Mouse (Mus musculus) lung, postnatal 4 days (tissue): ENCODE results near the gene Gimap4.
A peak's percentile ranks its signal among the peaks of the same experiment; 100 is the strongest.

Experiments used
- DNase-seq, 2 experiments: peaks; one replicate each; pipeline ENCODE4 v3.0.0; 2021

Gene Gimap4

GRCm38 (mm10) chr6:48684319-48684718, at the start of gene Gimap4:
Gimap4 (plus strand) TSS chr6:48684549.
- no peak for DNase-seq

- no peak for DNase-seq
Observed at GRCm38 (mm10) chr6:48635105-48635504, 49.2 kb upstream of the Gimap4 start.

GRCm38 (mm10) chr6:48636515-48636914, 47.8 kb upstream of the Gimap4 start:
- peak in 1 of 2 experiments; percentile 15 for DNase-seq

GRCm38 (mm10) chr6:48637811-48638500, 46.4 kb upstream of the Gimap4 start:
- no peak for DNase-seq

GRCm38 (mm10) chr6:48638553-48638952, 45.8 kb upstream of the Gimap4 start:
- DNase-seq: no peak

- DNase-seq: no peak
Observed at GRCm38 (mm10) chr6:48641391-48641790, 43.0 kb upstream of the Gimap4 start.

GRCm38 (mm10) chr6:48642764-48643292, 41.5 kb upstream of the Gimap4 start:
- peak in 1 of 2 experiments; percentile 40 for DNase-seq

- peak; percentile 65 to 79 for DNase-seq
Observed at GRCm38 (mm10) chr6:48645660-48646308, 38.6 kb upstream of the Gimap4 start.

- no peak for DNase-seq
Observed at GRCm38 (mm10) chr6:48646309-48646690, 38.0 kb upstream of the Gimap4 start.

- peak; percentile 81 to 84 for DNase-seq
Observed at GRCm38 (mm10) chr6:48646995-48647394, 37.4 kb upstream of the Gimap4 start, which contains the start of gene Gimap8. Gimap8 (plus strand) TSS chr6:48647234.

GRCm38 (mm10) chr6:48647611-48648010, 36.7 kb upstream of the Gimap4 start:
- no peak for DNase-seq

GRCm38 (mm10) chr6:48648779-48649178, 35.6 kb upstream of the Gimap4 start:
- no peak for DNase-seq

GRCm38 (mm10) chr6:48650041-48650440, 34.3 kb upstream of the Gimap4 start:
- no peak for DNase-seq

GRCm38 (mm10) chr6:48658721-48659120, 25.6 kb upstream of the Gimap4 start:
- DNase-seq: no peak

GRCm38 (mm10) chr6:48664750-48665149, 19.6 kb upstream of the Gimap4 start:
- DNase-seq: no peak

- DNase-seq: no peak
Observed at GRCm38 (mm10) chr6:48665471-48665870, 18.9 kb upstream of the Gimap4 start.

GRCm38 (mm10) chr6:48666159-48666586, 18.2 kb upstream of the Gimap4 start:
- no peak for DNase-seq

- DNase-seq: no peak
Observed at GRCm38 (mm10) chr6:48668022-48668421, 16.3 kb upstream of the Gimap4 start.

GRCm38 (mm10) chr6:48669446-48669969, 14.8 kb upstream of the Gimap4 start:
- no peak for DNase-seq

- DNase-seq: no peak
Observed at GRCm38 (mm10) chr6:48674291-48675058, 9.9 kb upstream of the Gimap4 start.

GRCm38 (mm10) chr6:48675400-48675930, 8.9 kb upstream of the Gimap4 start:
- no peak for DNase-seq

GRCm38 (mm10) chr6:48675931-48676859, 8.2 kb upstream of the Gimap4 start, which contains the start of gene Gimap9:
Gimap9 (plus strand) TSS chr6:48676129.
- peak; percentile 42 to 61 for DNase-seq
